Mouse (Mus musculus): ENCODE data around the gene Fyb2. TPM values are rescaled to one million over a fixed set of nuclear protein-coding genes. Genes with fewer than 3 reads are reported as not detected.

Gene Fyb2
- 0.30 TPM for polyA plus RNA-seq (2015; fragmentation: Illumina TruSeq; extraction: RNeasy Lipid Tissue Mini Kit (QIAGEN cat#74804); ENCODE audit: insufficient read depth, low replicate concordance)

GRCm38 (mm10) chr4:104913291-104914129 is at the start of gene Fyb2:
TSS of gene Fyb2 (plus strand) at chr4:104913456.

GRCm38 (mm10) chr4:104876323-104876722 is 36.9 kb upstream of the Fyb2 start, which contains the start of gene C8a:
TSS of gene C8a (minus strand) at chr4:104876398.

Other genes starting within 250 kb of the Fyb2 start
- not detected for gene C8b, start 147.1 kb upstream of the Fyb2 start, polyA plus RNA-seq (2015; fragmentation: Illumina TruSeq; extraction: RNeasy Lipid Tissue Mini Kit (QIAGEN cat#74804); ENCODE audit: insufficient read depth, low replicate concordance)
- not detected for gene Gm17662, start 56.1 kb upstream of the Fyb2 start, polyA plus RNA-seq (2015; fragmentation: Illumina TruSeq; extraction: RNeasy Lipid Tissue Mini Kit (QIAGEN cat#74804); ENCODE audit: insufficient read depth, low replicate concordance)
- 0.26 TPM for gene C8a, start 37.1 kb upstream of the Fyb2 start, polyA plus RNA-seq (2015; fragmentation: Illumina TruSeq; extraction: RNeasy Lipid Tissue Mini Kit (QIAGEN cat#74804); ENCODE audit: insufficient read depth, low replicate concordance)
- gene Prkaa2, start 196.4 kb downstream of the Fyb2 start, polyA plus RNA-seq (2015; fragmentation: Illumina TruSeq; extraction: RNeasy Lipid Tissue Mini Kit (QIAGEN cat#74804); ENCODE audit: insufficient read depth, low replicate concordance) = 0.22 TPM
- 29.0 TPM for gene Plpp3, start 243.9 kb downstream of the Fyb2 start, polyA plus RNA-seq (2015; fragmentation: Illumina TruSeq; extraction: RNeasy Lipid Tissue Mini Kit (QIAGEN cat#74804); ENCODE audit: insufficient read depth, low replicate concordance)

Measured in spleen, adult 10 weeks (tissue).